In genomic region chr9:95697808-95698207, GRCm38 (mm10) we compare ENCODE assay signal across 10 mouse cellular contexts. TPM values are rescaled to one million over a fixed set of nuclear protein-coding genes. Genes with fewer than 3 reads are reported as not detected.
DNase-seq lines count a peak whose midpoint lies in the region; ATAC-seq lines count a peak whose summit lies in the region.
"Had no signal": no experiment of that assay in that cellular context is flagged by ENCODE, and none has a peak within 500 bp of the region (broad histone marks: within the 10 kb centered on the region; RNA-seq: fewer than 3 reads in every experiment).

No protein-coding gene starts in this region.

- ATAC-seq in hindbrain, embryonic 11.5 days (ENCODE audit: low FRiP score), result no peak
- no peak for ATAC-seq in hindbrain, embryonic 13.5 days (ENCODE audit: low FRiP score)

- no peaks in the 10 kb centered on the region for H3K36me3 ChIP-seq in hindbrain, embryonic 11.5 days (ENCODE audit: control insufficient read depth, insufficient read depth, low read length)
- no peaks in the 10 kb centered on the region for H3K36me3 ChIP-seq in hindbrain, embryonic 13.5 days
- H3K36me3 ChIP-seq in midbrain, embryonic 10.5 days, result no peaks in the 10 kb centered on the region
- H3K36me3 ChIP-seq: embryonic facial prominence, embryonic 15.5 days; neural tube, embryonic 13.5 days had no signal

- DNase-seq in hindbrain, embryonic 11.5 days (ENCODE audit: low spot score), result peak; percentile 54
- DNase-seq in spleen, adult 12 weeks (ENCODE audit: low spot score), result peak; percentile 8
- DNase-seq in spleen, postnatal 36 days (ENCODE audit: low spot score in 2 of 2), result no peak
- peak; percentile 51 for DNase-seq in brain, adult 2 months (ENCODE audit: low read depth, low spot score)
- DNase-seq in heart, postnatal 36 days, result peak; percentile 18 to 47
- DNase-seq in right cerebral cortex, postnatal 4 days, result peak; percentile 50
- no peak for DNase-seq in midbrain, embryonic 10.5 days (ENCODE audit: low spot score)

- H3K27me3 ChIP-seq in hindbrain, embryonic 11.5 days (ENCODE audit: control insufficient read depth, insufficient read depth, low read length), result no peaks in the 10 kb centered on the region
- H3K27me3 ChIP-seq in hindbrain, embryonic 13.5 days, result no peaks in the 10 kb centered on the region
- no peaks in the 10 kb centered on the region for H3K27me3 ChIP-seq in midbrain, embryonic 10.5 days (ENCODE audit: low read depth, poor library complexity, severe bottlenecking)
- H3K27me3 ChIP-seq: embryonic facial prominence, embryonic 15.5 days; neural tube, embryonic 13.5 days had no signal

- intact Hi-C loops in heart, postnatal 36 days (cut with DNase I), result loop anchor here (5.0 kb wide), 1 partner anchor 154 kb away; no protein-coding TSS in a partner anchor

- H3K4me2 ChIP-seq in hindbrain, embryonic 11.5 days (replicated peaks; ENCODE audit: low read depth, low read length), result no peak overlapping the region
- H3K4me2 ChIP-seq in hindbrain, embryonic 13.5 days, result no peak overlapping the region
- H3K4me2 ChIP-seq: embryonic facial prominence, embryonic 15.5 days; neural tube, embryonic 13.5 days had no signal

- H3K9ac ChIP-seq in hindbrain, embryonic 11.5 days (ENCODE audit: low read depth, low read length), result no peak overlapping the region
- no peak overlapping the region for H3K9ac ChIP-seq in hindbrain, embryonic 13.5 days
- H3K9ac ChIP-seq: embryonic facial prominence, embryonic 15.5 days; neural tube, embryonic 13.5 days had no signal

- H3K27ac ChIP-seq in hindbrain, embryonic 11.5 days (ENCODE audit: low read depth, low read length), result no peak overlapping the region
- no peak overlapping the region for H3K27ac ChIP-seq in hindbrain, embryonic 13.5 days
- no peak overlapping the region for H3K27ac ChIP-seq in midbrain, embryonic 10.5 days (replicated peaks)
- H3K27ac ChIP-seq: embryonic facial prominence, embryonic 15.5 days; neural tube, embryonic 13.5 days had no signal

- no peaks in the 10 kb centered on the region for H3K9me3 ChIP-seq in hindbrain, embryonic 11.5 days (ENCODE audit: control insufficient read depth, low read length)
- no peaks in the 10 kb centered on the region for H3K9me3 ChIP-seq in hindbrain, embryonic 13.5 days
- H3K9me3 ChIP-seq in midbrain, embryonic 10.5 days (replicated peaks), result no peaks in the 10 kb centered on the region
- H3K9me3 ChIP-seq: embryonic facial prominence, embryonic 15.5 days; neural tube, embryonic 13.5 days had no signal

- WGBS in hindbrain, embryonic 11.5 days, result 57% methylated on average over 2 of the region's 2 CpGs
- WGBS in hindbrain, embryonic 13.5 days, result 61% methylated on average over 2 of the region's 2 CpGs
- WGBS in midbrain, embryonic 10.5 days, result 58% methylated on average over 2 of the region's 2 CpGs

- H3K4me1 ChIP-seq in hindbrain, embryonic 11.5 days (replicated peaks; ENCODE audit: control insufficient read depth, insufficient read depth, low read length), result no peaks in the 10 kb centered on the region
- H3K4me1 ChIP-seq in hindbrain, embryonic 13.5 days (replicated peaks), result no peaks in the 10 kb centered on the region
- no peaks in the 10 kb centered on the region for H3K4me1 ChIP-seq in midbrain, embryonic 10.5 days
- H3K4me1 ChIP-seq: embryonic facial prominence, embryonic 15.5 days; neural tube, embryonic 13.5 days had no signal

- H3K4me3 ChIP-seq in hindbrain, embryonic 11.5 days (ENCODE audit: low read depth, low read length), result no peak overlapping the region
- H3K4me3 ChIP-seq in hindbrain, embryonic 13.5 days, result no peak overlapping the region
- H3K4me3 ChIP-seq in midbrain, embryonic 10.5 days, result no peak overlapping the region
- H3K4me3 ChIP-seq: embryonic facial prominence, embryonic 15.5 days; neural tube, embryonic 13.5 days had no signal

RNA-seq across cellular contexts. Expression of gene Trpc1, which starts 52.4 kb away (rescaled TPM):
- polyA plus RNA-seq in hindbrain, embryonic 11.5 days (2014; fragmentation: Nextera tagmentation; extraction: Ambion mirVana), result 3.3 and 4.1 TPM in 2 replicates
- polyA plus RNA-seq in hindbrain, embryonic 13.5 days (2015; fragmentation: Nextera tagmentation; extraction: Ambion mirVana), result 6.4 and 6.8 TPM in 2 replicates
- total RNA-seq in heart, postnatal 36 days (2021), result 1 to 10 TPM; 6.6 to 7.5 TPM
- 2.3 and 2.6 TPM in 2 replicates for polyA plus RNA-seq in midbrain, embryonic 10.5 days (2016; fragmentation: Nextera tagmentation; extraction: Ambion mirVana)

Comparison
In these comparisons a context has a peak if more than half of its experiments do, and no peak if none do; other contexts are left out.
1. DNase-seq: peak in hindbrain, embryonic 11.5 days (single experiment), spleen, adult 12 weeks (single experiment), brain, adult 2 months (single experiment), heart, postnatal 36 days (2 of 2) and right cerebral cortex, postnatal 4 days (single experiment); none in spleen, postnatal 36 days (0 of 2) and midbrain, embryonic 10.5 days (single experiment).